Mouse (Mus musculus) limb, embryonic 13.5 days (tissue): ENCODE results near the gene Phf8. TPM values are rescaled to one million over a fixed set of nuclear protein-coding genes. Genes with fewer than 3 reads are reported as not detected.
"Not testable (repeated sequence)": the region's sequence is repeated elsewhere in the genome, so short reads cannot be mapped to it uniquely, and the experiment has no call there.

ENCODE experiments used
- ATAC-seq: fragments of 200-750 bp; cut with Nextera tagmentation; 2 replicates; pipeline ENCODE4 v1.8.0; 2017; ENCODE audit warnings: low read depth, moderate number of reproducible peaks, moderate TSS enrichment; ENCODE audit not compliant: low FRiP score
- H3K27ac ChIP-seq: fragments of 300-500 bp; sonication (generic); 2 replicates; pipeline ENCODE4 v1.5.1; 2015; ENCODE audit warnings: inconsistent platforms, mild to moderate bottlenecking, moderate library complexity
- H3K27me3 ChIP-seq: fragments of 300-500 bp; sonication (generic); 2 replicates; pipeline ENCODE4 v1.6.1; 2015; ENCODE audit warnings: mild to moderate bottlenecking, inconsistent platforms
- H3K36me3 ChIP-seq: fragments of 300-500 bp; sonication (generic); 2 replicates; pipeline ENCODE4 v1.6.1; 2015; ENCODE audit warnings: inconsistent platforms, mild to moderate bottlenecking, moderate library complexity
- H3K4me1 ChIP-seq: fragments of 300-500 bp; sonication (generic); 2 replicates; pipeline ENCODE4 v1.6.1; 2015; ENCODE audit warnings: inconsistent platforms
- H3K4me2 ChIP-seq: fragments of 300-500 bp; sonication (generic); replicated peaks from 2 replicates; pipeline ENCODE4 v1.6.1; 2015; ENCODE audit warnings: inconsistent platforms, mild to moderate bottlenecking, moderate library complexity
- H3K4me3 ChIP-seq: fragments of 300-500 bp; sonication (generic); 2 replicates; pipeline ENCODE4 v1.5.1; 2015; ENCODE audit warnings: moderate library complexity, mild to moderate bottlenecking, inconsistent platforms
- H3K9ac ChIP-seq: fragments of 300-500 bp; sonication (generic); 2 replicates; pipeline ENCODE4 v1.6.1; 2015; ENCODE audit warnings: mild to moderate bottlenecking, inconsistent platforms
- H3K9me3 ChIP-seq: fragments of 300-500 bp; sonication (generic); 2 replicates; pipeline ENCODE4 v1.6.1; 2016; ENCODE audit warnings: inconsistent platforms
- WGBS: fragments of 180-500 bp; shearing (Covaris S2); methylation state at CpG from one replicate; pipeline ENCODE4 v1.1.7; 2015; 5-methylcytosine and 5-hydroxymethylcytosine counted together
- polyA plus RNA-seq: library from polyadenylated mRNA; unstranded; fragments of >200 nt; fragmentation: Nextera tagmentation; extraction: Ambion mirVana; gene quantifications from 2 replicates; pipeline ENCODE4 v1.2.1, GENCODE M21; 2015

Phf8 gene
- 15.5 and 17.5 TPM in 2 replicates for polyA plus RNA-seq

DNA sequence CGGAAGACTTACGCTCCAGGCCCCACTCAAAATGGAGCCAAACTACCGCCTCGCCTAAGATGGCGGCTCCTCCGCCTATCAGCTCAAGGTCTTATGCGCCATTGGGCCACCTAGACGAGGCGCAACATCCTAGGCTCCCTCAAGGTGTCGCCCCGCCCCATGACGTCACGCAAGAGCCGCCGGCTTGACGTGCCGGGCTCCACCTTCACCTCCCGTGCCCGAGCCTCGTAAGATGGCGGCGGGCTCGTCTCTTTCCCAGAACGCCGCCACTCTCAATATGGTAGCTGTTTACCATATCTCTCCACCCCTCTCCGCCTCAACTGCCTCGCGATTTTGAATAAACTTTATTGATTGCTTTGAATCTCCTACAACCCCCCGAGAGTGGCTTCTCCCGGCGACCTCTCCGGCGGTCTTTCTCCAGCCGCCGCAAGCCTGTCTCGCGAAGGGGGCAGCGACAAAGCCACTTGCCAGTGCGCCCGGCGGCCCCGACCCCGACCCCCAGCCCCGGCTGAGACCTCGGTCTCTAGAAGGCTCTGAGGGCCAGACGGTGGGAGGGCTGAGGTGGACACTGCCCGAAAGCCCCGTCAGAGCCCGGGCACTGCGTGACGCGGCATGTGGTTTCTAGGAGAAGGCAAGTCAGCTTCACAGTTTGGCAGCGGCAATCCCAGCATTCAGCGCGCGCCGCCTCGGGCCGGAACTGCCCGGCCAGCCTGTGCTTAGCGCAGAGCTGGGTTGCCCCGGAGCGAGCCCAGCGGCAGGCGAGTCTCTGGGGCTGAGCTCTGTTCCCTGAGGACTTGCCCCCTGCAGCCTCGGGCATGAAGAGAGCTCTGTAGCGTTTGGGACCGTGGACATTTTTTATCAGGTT, at the start of gene Phf8:
Phf8 (plus strand) TSS at position 215 of the 865 bp plus-strand sequence.
- Histone ChIP-seq H3K36me3 (no peaks in the 10 kb centered on the region), H3K9ac (peak within 1 kb of the TSS; percentile 69), H3K27me3 (peaks cover 18% of the 10 kb centered on the region), H3K27ac (peak within 1 kb of the TSS; percentile 97), H3K4me1 (0 out of 2 replicates have a peak, but pooled peaks cover 5% of the 10 kb centered on the region), H3K4me3 (peak within 1 kb of the TSS; percentile 56), H3K9me3 (no peaks in the 10 kb centered on the region), H3K4me2 (peak within 1 kb of the TSS; percentile 68)
- ATAC-seq: peak; percentile 96
- WGBS: 22% methylated on average over 60 of the region's 68 CpGs

DNA sequence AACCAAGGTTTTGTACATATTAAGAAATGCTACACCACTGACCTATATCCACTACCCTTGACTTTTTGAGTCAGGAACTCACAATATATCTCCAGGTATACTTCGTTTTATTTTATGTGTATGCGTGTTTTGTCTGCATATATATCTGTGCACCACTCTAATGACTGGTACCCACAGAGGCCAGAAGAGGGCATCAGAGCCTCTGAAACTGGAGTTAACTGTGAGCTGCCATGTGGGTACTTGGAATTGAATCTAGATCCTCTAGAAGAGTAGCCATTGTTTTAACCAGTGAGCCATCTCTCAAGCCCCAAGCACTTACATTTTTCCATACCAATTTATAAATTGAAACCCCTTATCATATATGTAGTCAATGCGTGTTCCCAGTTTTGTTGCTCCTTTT, 32.3 kb upstream of the Phf8 start:
- Histone ChIP-seq H3K4me2 (no peak overlapping the region), H3K9me3 (no peaks in the 10 kb centered on the region), H3K27ac (no peak overlapping the region), H3K9ac (no peak overlapping the region), H3K4me1 (no peaks in the 10 kb centered on the region), H3K4me3 (no peak overlapping the region), H3K36me3 (no peaks in the 10 kb centered on the region), H3K27me3 (no peaks in the 10 kb centered on the region)
- 83% methylated on average over 3 of the region's 3 CpGs for WGBS
- ATAC-seq: no peak

DNA sequence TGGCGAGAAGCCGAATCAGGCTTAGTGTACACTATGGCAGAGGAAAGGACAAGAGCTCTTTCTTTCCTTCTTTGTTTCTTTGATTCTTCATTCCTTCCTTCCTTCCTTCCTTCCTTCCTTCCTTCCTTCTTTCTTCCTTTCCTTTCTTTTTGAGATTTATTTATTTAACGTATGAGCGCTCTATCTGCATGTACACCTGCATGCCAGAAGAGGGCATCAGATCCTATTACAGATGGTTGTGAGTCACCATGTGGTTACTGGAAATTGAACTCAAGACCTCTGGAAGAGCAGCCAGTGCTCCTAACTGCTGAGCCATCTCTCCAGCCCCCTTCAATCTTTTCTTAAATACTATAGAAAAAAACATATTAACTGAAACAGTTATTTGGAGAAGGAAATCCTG, 27.2 kb upstream of the Phf8 start:
- not testable (repeated sequence) for H3K9ac ChIP-seq, H3K27ac ChIP-seq, H3K36me3 ChIP-seq, H3K4me2 ChIP-seq, H3K27me3 ChIP-seq, H3K9me3 ChIP-seq, H3K4me3 ChIP-seq, H3K4me1 ChIP-seq, ATAC-seq
- 86% methylated on average over 4 of the region's 4 CpGs for WGBS

DNA sequence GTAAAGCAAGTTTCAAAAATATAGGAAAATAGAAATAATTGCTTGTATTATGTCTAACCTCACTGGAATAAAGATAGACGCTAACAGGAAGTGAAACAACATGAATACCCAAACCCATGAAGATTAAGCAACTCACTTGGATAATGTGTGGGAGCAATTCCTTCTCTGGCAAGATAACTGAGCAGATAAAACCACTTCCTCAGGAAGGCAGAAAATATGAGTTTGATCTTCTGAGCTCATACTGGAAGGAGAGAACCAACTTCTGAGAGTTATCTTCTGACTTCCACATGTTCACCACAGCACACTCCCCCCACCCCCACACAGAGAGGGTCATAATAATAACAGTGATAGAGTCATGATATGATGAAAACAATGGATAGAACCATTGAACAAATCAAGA, 23.9 kb upstream of the Phf8 start:
- H3K9ac ChIP-seq: no peak overlapping the region
- no peaks in the 10 kb centered on the region for H3K4me1 ChIP-seq
- H3K27me3 ChIP-seq: no peaks in the 10 kb centered on the region; the same call in 1 of the 2 replicates
- no peaks in the 10 kb centered on the region for H3K36me3 ChIP-seq
- H3K4me2 ChIP-seq: no peak overlapping the region
- no peak overlapping the region for H3K4me3 ChIP-seq
- ATAC-seq: no peak
- no peak overlapping the region for H3K27ac ChIP-seq
- no peaks in the 10 kb centered on the region for H3K9me3 ChIP-seq
- 89% methylated on average over 1 of the region's 1 CpGs for WGBS

DNA sequence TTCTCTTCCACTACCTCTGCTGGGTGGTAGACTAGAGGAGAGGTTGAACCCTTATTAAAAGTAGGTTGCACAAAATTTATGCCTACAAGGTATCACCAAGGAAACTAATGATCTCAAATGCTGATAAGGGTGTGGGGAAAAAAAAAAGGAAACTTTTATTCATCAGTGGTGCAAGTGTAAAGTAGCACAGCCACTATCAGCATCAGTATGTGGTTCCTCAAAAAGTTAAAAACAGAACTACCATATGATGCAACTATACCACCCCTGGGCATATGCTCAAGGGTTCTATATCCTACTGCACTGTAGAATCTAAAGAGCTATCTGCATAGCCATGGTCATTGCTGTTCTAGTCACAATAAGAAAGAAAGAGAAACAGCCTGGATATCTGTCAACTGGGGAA, 11.9 kb upstream of the Phf8 start:
- Histone ChIP-seq H3K4me1 (no peaks in the 10 kb centered on the region), H3K4me3 (no peak overlapping the region), H3K9me3 (no peaks in the 10 kb centered on the region), H3K36me3 (no peaks in the 10 kb centered on the region), H3K9ac (no peak overlapping the region), H3K4me2 (no peak overlapping the region), H3K27me3 (0 out of 2 replicates have a peak, but pooled peaks cover 3% of the 10 kb centered on the region), H3K27ac (no peak overlapping the region)
- no peak for ATAC-seq

DNA sequence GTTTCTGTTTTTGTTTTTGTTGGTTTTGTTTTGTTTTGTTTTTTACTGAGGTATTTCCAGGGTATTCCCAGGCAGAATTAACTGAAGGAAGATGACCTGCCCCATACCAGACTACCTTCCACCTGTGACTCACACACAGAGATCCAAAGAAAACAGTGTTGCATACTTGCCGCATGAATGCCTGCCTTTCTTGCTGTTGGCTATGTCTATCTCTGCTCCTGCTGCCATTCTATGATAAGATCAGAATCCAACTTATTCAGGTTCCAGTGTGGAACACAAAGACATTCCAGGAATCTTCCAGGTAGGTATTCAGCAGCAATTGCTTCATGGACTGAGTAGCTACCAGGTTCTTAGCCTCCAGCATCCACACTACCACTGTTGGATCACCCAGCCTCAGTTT, 10.6 kb upstream of the Phf8 start:
- no peaks in the 10 kb centered on the region for H3K36me3 ChIP-seq
- H3K4me2 ChIP-seq: no peak overlapping the region
- no peak overlapping the region for H3K4me3 ChIP-seq
- WGBS: 90% methylated on average over 1 of the region's 1 CpGs
- no peak overlapping the region for H3K27ac ChIP-seq
- no peak for ATAC-seq
- no peak overlapping the region for H3K9ac ChIP-seq
- H3K4me1 ChIP-seq: no peaks in the 10 kb centered on the region
- no peaks in the 10 kb centered on the region for H3K9me3 ChIP-seq
- peaks cover 3% of the 10 kb centered on the region; the same call in 1 of the 2 replicates for H3K27me3 ChIP-seq

DNA sequence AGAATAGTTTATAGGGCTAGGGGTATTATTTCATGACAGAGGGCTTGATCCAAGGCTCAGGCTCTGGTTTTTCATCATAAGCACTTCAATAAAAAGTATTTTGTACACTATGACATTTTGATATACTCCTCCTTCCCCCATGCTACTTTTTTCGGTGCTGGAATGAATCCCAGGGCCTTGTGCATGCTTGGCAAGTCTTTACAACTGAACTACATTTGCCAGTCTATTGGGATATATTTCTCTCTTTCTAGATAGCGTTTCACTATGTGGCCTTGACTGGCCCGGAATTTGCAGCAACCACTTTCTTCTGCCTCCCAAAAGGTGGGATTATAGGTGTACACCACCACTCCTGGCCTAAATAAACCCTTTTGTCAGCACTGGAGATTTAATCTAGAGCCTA, 7.4 kb upstream of the Phf8 start:
- Histone ChIP-seq H3K36me3 (no peaks in the 10 kb centered on the region), H3K9ac (no peak overlapping the region), H3K4me3 (no peak overlapping the region), H3K4me1 (no peaks in the 10 kb centered on the region), H3K27ac (no peak overlapping the region), H3K9me3 (no peaks in the 10 kb centered on the region), H3K4me2 (no peak overlapping the region), H3K27me3 (peaks cover 3% of the 10 kb centered on the region; the same call in 1 of the 2 replicates)
- 74% methylated on average over 3 of the region's 3 CpGs for WGBS
- no peak for ATAC-seq

DNA sequence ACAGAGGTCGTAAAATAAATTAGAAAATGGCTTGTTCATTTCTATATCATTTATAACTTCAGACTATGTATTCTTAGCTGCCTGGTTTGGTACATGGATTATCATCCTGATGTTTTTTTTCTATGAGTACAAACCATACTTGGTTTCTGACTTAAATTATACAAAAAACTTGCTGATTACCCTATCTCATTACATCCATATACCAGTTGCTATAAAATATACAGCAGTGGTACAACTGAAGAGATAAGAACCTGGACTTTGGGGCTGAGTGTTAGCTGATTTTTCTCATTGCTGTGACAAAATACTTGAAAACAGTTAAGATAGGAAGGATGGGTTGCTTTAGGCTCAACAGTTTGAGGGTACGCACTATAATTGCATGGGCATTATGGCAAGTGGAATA, 6.8 kb upstream of the Phf8 start:
- WGBS: 95% methylated on average over 2 of the region's 2 CpGs
- Histone ChIP-seq H3K36me3 (no peaks in the 10 kb centered on the region), H3K4me1 (no peaks in the 10 kb centered on the region), H3K27me3 (peaks cover 3% of the 10 kb centered on the region; the same call in 1 of the 2 replicates), H3K27ac (no peak overlapping the region), H3K9me3 (no peaks in the 10 kb centered on the region), H3K4me3 (no peak overlapping the region), H3K4me2 (no peak overlapping the region), H3K9ac (no peak overlapping the region)
- ATAC-seq: no peak

DNA sequence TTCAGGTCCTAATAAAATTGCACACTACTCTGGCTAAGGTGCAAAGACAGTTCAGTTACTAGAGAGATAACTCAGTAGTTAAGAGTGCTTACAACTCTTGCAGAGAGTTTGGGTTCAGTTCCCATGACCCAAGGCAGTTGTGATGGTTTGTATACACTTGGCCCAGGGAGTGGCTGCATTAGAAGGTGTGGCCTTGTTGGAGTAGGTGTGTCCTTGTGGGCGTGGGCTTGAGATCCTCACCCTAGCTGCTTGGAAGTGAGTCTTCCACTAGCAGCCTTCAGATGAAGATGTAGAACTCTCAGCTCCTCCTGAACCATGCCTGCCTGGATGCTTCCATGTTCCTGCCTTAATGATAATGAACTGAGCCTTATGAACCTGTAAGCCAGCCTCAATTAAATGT, 2.3 kb upstream of the Phf8 start:
- Histone ChIP-seq H3K36me3 (no peaks in the 10 kb centered on the region), H3K27me3 (peaks cover 18% of the 10 kb centered on the region), H3K27ac (no peak overlapping the region), H3K9me3 (no peaks in the 10 kb centered on the region), H3K4me3 (no peak overlapping the region), H3K4me2 (no peak overlapping the region), H3K4me1 (0 out of 2 replicates have a peak, but pooled peaks cover 5% of the 10 kb centered on the region), H3K9ac (no peak overlapping the region)
- no peak for ATAC-seq
- 70% methylated on average over 1 of the region's 1 CpGs for WGBS

DNA sequence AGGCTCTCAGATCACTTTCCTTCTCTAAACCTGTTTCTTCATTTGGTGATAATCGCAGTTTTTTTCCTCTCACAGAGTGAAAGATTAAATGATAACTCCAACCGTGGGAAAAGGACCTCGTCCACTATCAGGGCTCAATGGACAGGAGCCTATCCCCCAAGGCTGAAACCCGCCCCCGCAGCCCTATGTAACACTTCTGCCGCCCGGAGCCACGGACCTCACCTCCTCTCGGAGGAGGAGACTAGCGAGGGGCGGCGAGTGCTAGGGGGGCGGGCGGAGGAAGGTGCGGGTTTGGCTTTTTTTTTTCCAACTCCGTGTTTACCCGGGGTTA, 380 bp upstream of the Phf8 start:
- Histone ChIP-seq H3K9ac (peak overlapping the region; percentile 63), H3K4me1 (0 out of 2 replicates have a peak, but pooled peaks cover 5% of the 10 kb centered on the region), H3K9me3 (no peaks in the 10 kb centered on the region), H3K27me3 (peaks cover 18% of the 10 kb centered on the region), H3K27ac (peak overlapping the region; percentile 77), H3K36me3 (no peaks in the 10 kb centered on the region), H3K4me2 (peak overlapping the region; percentile 51), H3K4me3 (peak overlapping the region; percentile 56)
- ATAC-seq: no peak
- 22% methylated on average over 17 of the region's 17 CpGs for WGBS

DNA sequence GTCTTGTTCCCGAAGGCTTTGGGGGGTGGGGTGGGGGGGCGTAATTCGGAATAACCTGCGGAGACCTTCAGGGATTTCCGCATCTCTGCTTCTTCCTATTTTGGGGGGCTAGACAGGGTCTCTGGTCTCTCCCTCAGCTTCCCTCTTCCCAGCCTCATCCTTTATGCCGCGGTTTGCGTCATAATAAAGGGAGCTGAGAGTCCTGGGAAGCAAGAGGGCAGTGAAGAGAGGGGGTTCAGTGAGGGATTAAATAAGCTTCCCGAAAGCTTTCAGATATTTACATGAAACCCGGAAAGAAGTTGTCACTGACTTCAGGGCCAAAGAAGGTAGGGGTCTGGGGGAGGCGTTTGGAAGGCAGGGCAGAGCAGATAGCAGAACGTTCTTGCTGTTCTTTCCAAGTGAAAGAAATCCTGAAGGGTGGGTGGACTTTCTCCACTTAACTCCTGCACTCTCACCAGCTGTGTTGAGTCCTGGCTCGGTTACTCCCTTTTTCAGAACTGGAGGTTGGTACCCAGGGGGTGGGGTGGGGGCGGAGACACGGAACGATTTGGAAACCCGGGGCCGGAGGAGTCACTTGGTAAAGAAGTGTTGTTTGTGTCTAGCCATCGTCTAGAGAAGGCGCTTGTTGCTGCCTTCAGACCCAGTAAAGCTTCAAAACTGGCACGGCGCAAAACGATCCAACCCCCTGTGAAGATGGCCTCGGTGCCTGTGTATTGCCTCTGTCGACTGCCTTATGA, 1.5 kb downstream of the Phf8 start:
- no peak for ATAC-seq
- peak overlapping the region; percentile 68 for H3K4me2 ChIP-seq
- no peak overlapping the region for H3K27ac ChIP-seq
- peaks cover 18% of the 10 kb centered on the region for H3K27me3 ChIP-seq
- peak overlapping the region; percentile 69 for H3K9ac ChIP-seq
- H3K4me3 ChIP-seq: peak overlapping the region; percentile 56
- H3K9me3 ChIP-seq: no peaks in the 10 kb centered on the region
- H3K4me1 ChIP-seq: 0 out of 2 replicates have a peak, but pooled peaks cover 5% of the 10 kb centered on the region
- H3K36me3 ChIP-seq: no peaks in the 10 kb centered on the region
- 14% methylated on average over 25 of the region's 25 CpGs for WGBS

DNA sequence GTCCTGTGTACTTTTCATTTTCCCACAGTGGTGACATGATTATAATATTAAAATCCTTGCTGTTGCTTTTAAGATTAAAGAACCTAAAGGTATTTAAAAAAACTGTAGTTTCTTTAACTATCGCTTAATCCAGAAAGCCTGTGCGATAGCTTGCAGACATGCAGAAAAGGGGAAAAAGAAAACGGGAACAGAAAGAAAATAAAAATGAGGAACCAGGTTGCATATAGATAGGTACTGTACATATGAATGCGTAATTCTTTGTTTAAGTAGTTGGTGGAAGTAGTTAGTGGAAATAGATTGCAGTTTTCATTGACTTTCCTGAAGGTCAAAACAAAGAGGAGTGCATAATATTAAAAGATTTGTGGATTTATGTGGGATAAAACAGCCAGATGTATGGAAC, 32.9 kb downstream of the Phf8 start:
- Histone ChIP-seq H3K4me1 (no peaks in the 10 kb centered on the region), H3K9ac (no peak overlapping the region), H3K36me3 (peaks cover 9% of the 10 kb centered on the region; the same call in 1 of the 2 replicates), H3K4me2 (no peak overlapping the region), H3K9me3 (no peaks in the 10 kb centered on the region), H3K4me3 (no peak overlapping the region), H3K27me3 (no peaks in the 10 kb centered on the region; the same call in 1 of the 2 replicates), H3K27ac (no peak overlapping the region)
- ATAC-seq: no peak
- 92% methylated on average over 4 of the region's 4 CpGs for WGBS
